10 mouse cellular contexts compared by ENCODE assay signal in the genomic region with DNA sequence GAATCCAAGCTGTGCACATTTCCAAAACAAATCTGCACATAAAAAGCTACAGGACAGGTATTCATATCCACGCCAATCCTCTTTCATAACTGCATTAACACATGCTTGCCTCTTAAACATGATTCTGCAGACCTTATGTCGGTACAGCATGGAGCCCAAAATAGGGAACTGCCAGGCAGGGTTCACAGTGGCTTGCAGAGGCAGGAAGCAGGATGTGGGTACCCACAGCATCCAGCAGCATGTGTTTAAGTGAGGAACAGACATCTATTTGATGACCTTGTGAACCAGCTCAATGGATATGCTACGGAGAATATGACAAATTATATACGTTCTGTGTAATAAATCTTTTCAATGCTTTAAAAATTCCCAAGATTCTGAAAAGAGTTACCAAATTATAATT.
A peak's percentile ranks its signal among the peaks of the same experiment; 100 is the strongest.
DNase-seq lines count a peak whose midpoint lies in the region.
"Had no signal": no experiment of that assay in that cellular context is flagged by ENCODE, and none has a peak within 500 bp of the region (broad histone marks: within the 10 kb centered on the region; RNA-seq: fewer than 3 reads in every experiment).

No protein-coding gene starts in this region.

- intact Hi-C loops in left cerebral cortex, postnatal 4 days (cut with DNase I) = no loop called here

- no peaks in the 10 kb centered on the region for H3K9me3 ChIP-seq in megakaryocyte, embryonic 14.5 days
- H3K9me3 ChIP-seq: limb, embryonic 12.5 days; midbrain, embryonic 13.5 days had no signal

- peak; percentile 14 for DNase-seq in adrenal gland, postnatal 14 days
- no peak for DNase-seq in adrenal gland, adult 18-20 months (ENCODE audit: low spot score in 2 of 2)
- DNase-seq in T-cell, adult 2 months (ENCODE audit: low spot score) = peak; percentile 84
- peak; percentile 70 to 78 for DNase-seq in thymus, adult 18-20 months
- no peak for DNase-seq in frontal cortex, postnatal 14 days (ENCODE audit: low spot score in 2 of 2)
- DNase-seq in right cerebral cortex, postnatal 36 days (ENCODE audit: low spot score in 2 of 2) = no peak
- no peak for DNase-seq in left cerebral cortex, postnatal 4 days

- peak overlapping the region; percentile 71 for H3K4me3 ChIP-seq in megakaryocyte, embryonic 14.5 days (replicated peaks)
- H3K4me3 ChIP-seq: limb, embryonic 12.5 days; midbrain, embryonic 13.5 days had no signal

- H3K36me3 ChIP-seq in megakaryocyte, embryonic 14.5 days (replicated peaks; ENCODE audit: low read length) = no peaks in the 10 kb centered on the region
- H3K36me3 ChIP-seq: limb, embryonic 12.5 days; midbrain, embryonic 13.5 days had no signal

- H3K4me1 ChIP-seq in megakaryocyte, embryonic 14.5 days = peaks cover 14% of the 10 kb centered on the region
- H3K4me1 ChIP-seq: limb, embryonic 12.5 days; midbrain, embryonic 13.5 days had no signal

- H3K27me3 ChIP-seq in megakaryocyte, embryonic 14.5 days (replicated peaks) = no peaks in the 10 kb centered on the region
- H3K27me3 ChIP-seq: limb, embryonic 12.5 days; midbrain, embryonic 13.5 days had no signal

Comparison
In these comparisons a context has a peak if more than half of its experiments do, and no peak if none do; other contexts are left out.
1. DNase-seq: peak in adrenal gland, postnatal 14 days (single experiment), T-cell, adult 2 months (single experiment) and thymus, adult 18-20 months (2 of 2); none in adrenal gland, adult 18-20 months (0 of 2), frontal cortex, postnatal 14 days (0 of 2), right cerebral cortex, postnatal 36 days (0 of 2) and left cerebral cortex, postnatal 4 days (single experiment).